Mouse (Mus musculus): ENCODE results near the gene Galnt2. TPM values are rescaled to one million over a fixed set of nuclear protein-coding genes. Genes with fewer than 3 reads are reported as not detected.
A peak's percentile ranks its signal among the peaks of the same experiment; 100 is the strongest.

Galnt2 gene
- polyA plus RNA-seq, 2 experiments from 2014 or later, result 18.5 to 18.7 TPM

DNA sequence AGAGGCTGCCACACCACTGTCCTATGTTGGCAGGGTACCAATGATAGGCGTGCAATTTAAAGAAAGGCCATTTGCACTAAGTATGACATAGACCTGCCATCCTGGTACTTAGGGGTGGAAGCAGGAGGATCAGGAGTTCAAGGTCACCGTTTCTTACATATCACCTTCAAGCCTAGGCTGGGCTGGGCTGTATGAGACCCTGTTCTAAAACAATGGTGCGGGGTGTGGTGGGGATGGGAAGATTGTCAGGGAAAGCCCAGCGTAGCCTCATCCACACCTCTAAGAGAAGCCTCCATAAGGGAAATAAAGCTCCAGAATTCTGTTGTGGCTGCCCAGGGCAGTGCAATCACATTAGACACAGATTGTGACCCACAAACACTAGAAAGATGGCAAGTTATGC lies 4.3 kb downstream of the Galnt2 start:
- no peak for ATAC-seq

- no peak for ATAC-seq
These were observed 8.2 kb downstream of the Galnt2 start for GRCm38 (mm10) chr8:124239350-124239749.

DNA sequence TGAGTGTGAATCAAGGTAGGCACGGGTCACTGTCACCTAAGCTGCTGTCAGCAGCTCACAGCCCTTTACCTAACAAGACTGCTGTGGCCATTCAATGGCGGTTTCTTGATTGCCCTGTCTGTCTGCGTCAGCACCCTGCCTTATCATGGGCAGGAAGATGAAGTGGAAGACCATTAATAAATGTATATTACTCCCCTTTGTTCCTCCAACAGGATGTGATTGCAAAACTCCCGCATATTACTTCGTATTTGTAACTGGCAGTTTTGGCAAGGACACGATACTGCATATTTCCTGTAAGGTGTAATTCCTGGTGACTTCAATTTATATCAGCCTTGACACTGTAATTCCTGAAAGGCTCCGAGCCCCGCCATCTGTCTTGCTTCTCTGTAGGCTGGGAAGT lies 9.7 kb downstream of the Galnt2 start:
- no peak for ATAC-seq

DNA sequence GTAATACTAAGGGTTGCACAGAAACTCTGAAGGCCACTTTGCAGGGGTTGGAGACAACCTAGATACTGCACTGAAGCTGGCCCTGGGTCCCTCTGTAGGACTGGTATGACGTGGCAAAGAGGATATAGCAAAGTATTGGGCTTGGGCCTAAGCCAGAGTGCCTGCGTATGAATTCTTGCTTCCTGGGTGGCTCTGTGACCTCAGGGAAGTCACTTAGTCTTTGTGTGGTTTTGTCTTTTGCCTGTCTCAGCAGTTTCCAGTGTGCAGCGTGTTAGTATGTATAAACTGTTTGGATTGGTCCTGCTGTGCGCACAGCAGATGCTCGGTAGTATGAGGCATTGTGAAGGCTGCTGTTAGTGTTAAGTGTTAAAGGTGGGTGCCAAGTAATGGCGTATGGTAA lies 11.0 kb downstream of the Galnt2 start:
- peak; percentile 95 for ATAC-seq

GRCm38 (mm10) chr8:124242913-124243312 lies 11.7 kb downstream of the Galnt2 start:
- ATAC-seq, result no peak

GRCm38 (mm10) chr8:124247581-124247980 lies 16.4 kb downstream of the Galnt2 start:
- ATAC-seq, result no peak

GRCm38 (mm10) chr8:124248688-124249087 lies 17.5 kb downstream of the Galnt2 start:
- ATAC-seq, result no peak

- no peak for ATAC-seq
These were observed 19.1 kb downstream of the Galnt2 start for GRCm38 (mm10) chr8:124250255-124250654.

GRCm38 (mm10) chr8:124250785-124251184 lies 19.6 kb downstream of the Galnt2 start:
- no peak for ATAC-seq

DNA sequence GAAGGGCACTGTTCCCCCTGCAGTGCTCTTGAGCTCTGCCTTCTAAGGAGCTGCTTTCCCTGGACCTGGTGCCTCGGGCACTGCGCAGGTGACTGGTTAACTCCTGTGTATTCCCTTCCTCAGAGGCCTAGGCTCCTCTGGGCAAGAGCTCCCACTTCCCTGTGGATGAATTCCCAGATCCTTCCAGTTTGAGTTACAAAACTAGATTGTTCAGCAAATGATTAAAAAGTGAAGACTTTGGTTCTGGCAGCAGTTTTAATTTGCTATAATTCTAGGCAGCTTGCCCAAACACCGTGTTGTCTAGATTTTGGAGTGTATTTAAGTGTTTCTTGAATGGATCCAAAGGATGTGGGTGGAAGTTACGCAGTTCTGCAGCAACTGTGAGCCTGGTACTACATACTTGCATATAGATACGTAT lies 21.4 kb downstream of the Galnt2 start:
- ATAC-seq, result no peak

DNA sequence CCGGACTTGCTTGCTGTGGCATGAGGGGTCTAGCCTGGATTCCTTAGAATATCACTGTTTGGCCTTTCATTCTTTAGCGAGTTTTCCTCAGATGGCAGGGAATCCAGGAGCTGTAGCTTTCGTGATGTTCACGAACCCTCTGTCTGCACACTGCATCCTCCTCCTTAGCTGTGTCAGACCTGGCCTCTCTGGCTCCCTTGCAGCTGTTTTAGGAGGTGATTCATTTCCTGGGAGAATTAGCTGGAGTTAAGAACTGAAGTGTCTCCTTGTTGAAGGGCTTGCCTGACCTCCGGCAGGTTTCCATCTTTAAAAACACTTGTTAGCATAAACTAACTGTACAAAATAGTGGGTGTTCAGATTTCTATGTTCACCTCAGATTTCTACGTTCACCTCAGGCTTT lies 22.7 kb downstream of the Galnt2 start:
- ATAC-seq, result no peak

DNA sequence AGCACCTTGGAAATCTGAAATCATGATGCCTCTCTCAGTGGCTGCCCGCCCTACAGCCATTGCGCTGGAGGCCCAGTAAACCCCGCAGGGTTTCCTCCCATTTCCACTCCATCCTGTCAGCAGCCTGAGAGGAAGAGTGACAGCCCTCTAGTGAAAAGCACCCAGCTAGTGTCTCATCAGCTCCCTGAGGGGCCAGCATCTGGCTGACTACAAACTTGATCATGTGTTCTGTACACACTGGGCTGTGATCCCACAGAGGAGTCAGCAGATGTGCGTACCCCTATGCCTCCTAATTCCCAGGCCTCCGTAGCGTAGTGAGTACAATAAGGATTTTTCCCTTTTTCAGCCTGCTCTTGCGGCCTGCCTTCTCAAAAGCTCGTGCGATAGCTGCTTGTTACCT lies 25.6 kb downstream of the Galnt2 start:
- ATAC-seq, result no peak

DNA sequence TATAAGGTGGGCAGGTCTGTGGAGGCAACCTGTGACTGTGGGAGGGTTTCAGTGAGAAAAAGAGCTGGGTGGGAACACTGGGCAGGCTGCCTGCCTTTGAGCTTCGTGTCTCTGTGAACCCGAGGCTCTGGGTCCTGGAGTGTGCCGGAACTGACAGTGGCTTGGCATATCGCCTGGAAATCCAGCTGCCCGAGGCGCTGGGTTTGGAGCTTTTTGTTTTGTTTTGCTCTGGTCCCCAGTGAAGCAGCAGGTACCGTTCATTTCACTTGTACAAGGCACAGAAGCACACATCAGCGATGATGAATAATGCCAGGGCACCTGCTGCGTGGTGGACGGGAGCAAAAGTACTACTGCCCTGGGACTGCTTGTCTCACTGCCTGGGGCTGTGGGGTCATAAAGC lies 26.2 kb downstream of the Galnt2 start:
- no peak for ATAC-seq

DNA sequence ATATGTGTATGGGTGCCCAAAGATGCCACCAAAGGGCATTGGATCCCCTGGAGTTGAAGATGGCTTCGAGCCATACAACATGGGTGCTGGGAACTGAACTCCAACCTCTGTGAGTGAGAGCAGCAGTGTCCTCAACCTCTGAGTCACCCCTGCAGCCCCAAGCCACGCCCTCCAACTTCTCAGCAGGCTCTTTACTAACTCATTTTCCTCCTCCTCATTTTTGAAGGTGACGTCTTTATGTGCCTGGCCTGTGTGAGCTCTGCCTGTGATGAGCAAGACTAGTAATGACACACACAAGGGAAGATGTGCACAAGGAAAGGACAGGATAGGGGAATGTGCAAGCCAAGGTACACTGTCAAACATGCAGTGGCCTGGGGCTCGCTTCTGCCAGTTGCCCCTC lies 28.0 kb downstream of the Galnt2 start:
- peak; percentile 48 for ATAC-seq

GRCm38 (mm10) chr8:124259925-124260324 lies 28.7 kb downstream of the Galnt2 start:
- ATAC-seq, result peak; percentile 60

DNA sequence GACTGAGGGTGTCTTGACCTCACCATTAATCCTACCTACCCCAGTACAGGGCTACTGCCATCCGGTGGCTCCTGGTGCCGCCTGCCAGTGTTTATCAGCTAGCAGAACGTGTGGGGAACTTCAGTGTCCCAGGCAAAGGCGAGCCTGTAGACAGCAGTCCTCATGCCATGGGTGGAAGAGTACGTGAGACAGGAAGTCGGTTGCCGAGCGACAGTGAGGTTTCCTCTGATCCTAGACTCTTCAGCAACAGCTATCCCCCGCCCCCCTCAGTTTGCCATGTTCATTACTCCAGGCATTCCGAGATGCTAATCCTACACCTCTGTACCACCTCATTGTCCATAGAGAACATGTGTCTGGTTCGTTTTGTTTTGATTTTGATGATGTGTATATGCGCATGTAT lies 29.2 kb downstream of the Galnt2 start:
- peak; percentile 76 for ATAC-seq

DNA sequence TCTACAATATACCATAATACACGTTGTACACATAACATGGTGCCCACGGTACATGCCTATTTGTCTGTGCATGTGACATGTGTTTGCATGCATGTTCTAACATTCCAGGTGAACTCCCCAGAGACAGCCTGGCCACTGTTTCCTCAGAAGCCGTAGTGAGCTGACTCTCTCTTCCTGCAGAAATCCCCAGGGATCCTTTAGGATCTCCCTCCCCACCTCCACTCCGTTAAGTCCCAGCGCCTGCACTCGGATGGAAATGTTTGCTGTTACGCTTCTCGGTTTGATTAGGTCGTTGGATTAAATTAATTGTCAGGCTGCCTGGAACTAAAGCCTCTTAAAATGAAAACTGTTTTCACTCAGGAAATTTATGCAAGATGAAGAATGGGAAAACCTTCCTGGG lies 31.9 kb downstream of the Galnt2 start:
- ATAC-seq, result no peak

- ATAC-seq, result no peak
These were observed 32.8 kb downstream of the Galnt2 start for GRCm38 (mm10) chr8:124264032-124264431.

DNA sequence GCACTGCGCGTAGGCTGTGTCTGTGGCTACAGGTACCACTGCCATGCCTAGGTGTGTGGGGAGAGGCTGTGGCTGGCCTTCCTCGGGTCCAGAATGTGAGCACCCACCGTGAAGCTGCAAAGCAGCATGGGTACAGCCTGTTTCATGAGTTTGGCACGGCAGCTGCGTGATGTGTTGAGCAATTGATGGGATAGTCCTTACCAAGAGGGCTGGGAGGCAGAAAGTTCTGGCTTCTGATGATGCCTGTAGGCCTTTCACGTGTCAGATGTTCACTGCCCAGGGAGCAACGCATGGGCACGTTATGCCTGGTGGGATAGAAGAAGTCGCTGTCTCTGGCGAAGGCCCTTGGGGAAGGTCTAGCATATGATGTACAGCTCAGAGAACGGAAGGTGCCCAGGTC lies 33.5 kb downstream of the Galnt2 start:
- no peak for ATAC-seq

GRCm38 (mm10) chr8:124265130-124265529 lies 33.9 kb downstream of the Galnt2 start:
- ATAC-seq, result no peak

DNA sequence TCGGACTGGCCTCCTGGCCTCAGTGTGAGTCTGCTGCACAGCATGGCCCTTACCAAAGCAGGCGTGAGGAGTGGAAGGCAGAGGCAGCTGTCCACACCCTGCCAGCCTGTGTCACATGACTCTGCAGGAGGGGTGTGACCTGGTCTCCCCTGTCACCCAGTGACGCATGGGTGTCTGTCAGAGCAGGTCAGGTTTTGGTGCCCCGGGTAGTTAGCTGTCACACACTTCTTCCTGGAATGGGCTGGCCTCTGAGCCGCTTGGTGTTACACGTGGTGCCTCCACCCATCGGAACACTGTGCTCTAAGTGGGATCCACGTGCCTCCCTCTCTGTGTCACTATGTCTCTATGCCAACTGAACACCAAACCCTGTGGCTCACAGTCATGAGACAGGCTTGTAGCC lies 34.6 kb downstream of the Galnt2 start:
- peak; percentile 79 for ATAC-seq

DNA sequence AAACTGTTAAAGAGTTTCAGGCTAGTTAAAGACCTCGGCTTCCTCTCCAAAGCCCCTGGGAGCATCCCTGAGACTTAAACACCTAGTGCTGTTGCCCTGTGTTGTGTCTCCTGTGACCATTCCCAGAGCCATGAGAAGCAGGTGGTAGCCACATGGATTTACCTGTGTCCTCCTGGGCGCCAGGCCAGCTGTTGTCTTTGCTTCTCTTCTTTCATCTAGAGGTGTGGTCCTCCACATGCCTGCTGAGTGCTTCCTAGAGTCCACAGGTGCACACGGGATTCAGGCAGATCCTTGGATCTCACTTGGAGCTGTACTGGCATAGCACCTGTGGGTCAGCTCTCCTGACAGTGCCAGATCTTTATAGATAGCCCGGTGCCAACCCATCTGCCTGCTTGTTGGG lies 36.0 kb downstream of the Galnt2 start:
- ATAC-seq, result no peak

DNA sequence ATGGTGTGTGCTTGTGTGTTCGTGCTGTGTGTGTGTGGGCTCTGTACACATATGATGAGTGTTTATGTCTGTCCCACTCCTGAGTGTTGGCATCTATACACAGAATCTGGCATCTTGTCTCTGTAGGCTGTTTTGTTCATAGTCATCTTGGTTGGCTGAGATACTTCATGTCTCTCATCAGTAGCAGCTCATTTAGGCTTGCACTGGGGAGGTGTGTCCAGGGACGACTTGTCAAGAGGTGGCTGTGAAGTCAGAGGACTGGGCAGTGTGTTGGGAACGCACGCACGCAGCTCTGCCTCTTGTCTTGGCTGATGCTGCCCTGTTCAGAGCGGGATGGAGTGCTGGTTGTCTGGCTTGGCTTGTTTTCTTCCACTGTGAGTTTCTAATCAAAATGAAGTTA lies 39.3 kb downstream of the Galnt2 start:
- no peak for ATAC-seq

DNA sequence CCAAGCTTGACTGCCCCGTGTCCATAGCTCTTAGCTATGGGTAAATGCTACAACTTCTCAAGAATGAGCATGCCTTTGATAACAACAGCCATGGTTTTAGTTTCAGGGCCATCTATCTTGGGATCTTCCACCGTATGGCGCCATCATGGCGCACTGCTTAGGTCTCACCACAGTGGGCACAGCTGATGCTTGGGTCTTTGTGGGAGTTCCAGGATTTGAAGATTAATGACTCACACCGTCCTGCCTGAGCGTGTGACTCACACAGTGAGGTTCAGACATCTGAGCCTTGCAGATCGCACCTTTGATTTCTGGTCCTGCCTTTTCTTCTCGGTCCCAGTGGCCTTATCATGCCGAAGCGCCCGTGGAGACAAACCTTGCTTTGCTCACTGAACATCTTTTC lies 39.7 kb downstream of the Galnt2 start:
- peak; percentile 29 for ATAC-seq

GRCm38 (mm10) chr8:124271518-124271917 lies 40.3 kb downstream of the Galnt2 start:
- ATAC-seq, result peak; percentile 25

- no peak for ATAC-seq
These were observed 41.6 kb downstream of the Galnt2 start for GRCm38 (mm10) chr8:124272792-124273191.
